Mouse (Mus musculus) retina, postnatal 1 day (tissue): ENCODE measurements around the gene Knstrn.

Experiments
- DNase-seq: peaks from one replicate; pipeline ENCODE4 v3.0.0-alpha.2; 2012

Knstrn gene

DNA sequence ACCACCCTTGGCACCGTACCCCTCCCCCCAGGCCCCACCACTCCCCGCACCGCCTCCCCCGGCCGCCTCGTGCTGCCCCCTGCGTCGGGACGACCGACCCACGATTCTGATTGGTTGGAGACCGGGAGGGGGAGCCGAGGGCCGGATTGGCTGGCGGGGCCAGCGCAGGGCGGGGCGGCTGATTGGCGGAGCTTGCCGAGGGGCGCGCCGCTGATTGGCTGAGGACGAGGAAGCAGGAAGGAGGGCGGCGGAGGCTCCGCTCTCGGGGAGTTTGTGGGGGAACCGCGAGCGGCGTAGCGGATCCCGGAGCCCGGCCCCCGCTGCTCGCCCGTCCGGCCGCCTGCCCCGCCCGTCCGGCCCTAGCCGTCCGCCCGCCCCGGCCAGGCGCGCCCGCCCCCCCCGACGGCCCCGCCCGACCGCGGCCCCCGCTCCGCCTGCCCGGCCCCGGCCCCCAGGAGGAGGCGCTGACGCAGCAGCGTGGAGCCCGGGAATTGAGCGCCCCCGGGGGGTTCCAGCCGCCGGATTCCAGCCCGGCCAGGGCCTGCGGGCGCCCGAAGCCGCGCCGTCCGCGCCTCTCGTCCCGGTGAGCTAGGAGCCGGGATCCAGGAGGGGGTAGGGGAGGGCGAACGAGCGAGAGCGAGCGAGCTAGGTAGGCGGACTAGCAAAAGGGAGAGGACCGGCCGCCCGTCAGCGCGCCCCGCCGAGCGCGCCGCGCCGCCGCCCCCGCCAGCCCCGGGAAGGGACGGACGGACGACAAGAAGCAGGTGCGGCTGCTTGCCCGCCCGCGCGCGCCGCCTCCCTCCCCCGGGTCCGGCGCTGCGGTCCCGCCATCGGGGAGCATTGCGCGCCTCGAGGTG lies 87.6 kb downstream of the Knstrn start:
- DNase-seq: peak; percentile 97

DNA sequence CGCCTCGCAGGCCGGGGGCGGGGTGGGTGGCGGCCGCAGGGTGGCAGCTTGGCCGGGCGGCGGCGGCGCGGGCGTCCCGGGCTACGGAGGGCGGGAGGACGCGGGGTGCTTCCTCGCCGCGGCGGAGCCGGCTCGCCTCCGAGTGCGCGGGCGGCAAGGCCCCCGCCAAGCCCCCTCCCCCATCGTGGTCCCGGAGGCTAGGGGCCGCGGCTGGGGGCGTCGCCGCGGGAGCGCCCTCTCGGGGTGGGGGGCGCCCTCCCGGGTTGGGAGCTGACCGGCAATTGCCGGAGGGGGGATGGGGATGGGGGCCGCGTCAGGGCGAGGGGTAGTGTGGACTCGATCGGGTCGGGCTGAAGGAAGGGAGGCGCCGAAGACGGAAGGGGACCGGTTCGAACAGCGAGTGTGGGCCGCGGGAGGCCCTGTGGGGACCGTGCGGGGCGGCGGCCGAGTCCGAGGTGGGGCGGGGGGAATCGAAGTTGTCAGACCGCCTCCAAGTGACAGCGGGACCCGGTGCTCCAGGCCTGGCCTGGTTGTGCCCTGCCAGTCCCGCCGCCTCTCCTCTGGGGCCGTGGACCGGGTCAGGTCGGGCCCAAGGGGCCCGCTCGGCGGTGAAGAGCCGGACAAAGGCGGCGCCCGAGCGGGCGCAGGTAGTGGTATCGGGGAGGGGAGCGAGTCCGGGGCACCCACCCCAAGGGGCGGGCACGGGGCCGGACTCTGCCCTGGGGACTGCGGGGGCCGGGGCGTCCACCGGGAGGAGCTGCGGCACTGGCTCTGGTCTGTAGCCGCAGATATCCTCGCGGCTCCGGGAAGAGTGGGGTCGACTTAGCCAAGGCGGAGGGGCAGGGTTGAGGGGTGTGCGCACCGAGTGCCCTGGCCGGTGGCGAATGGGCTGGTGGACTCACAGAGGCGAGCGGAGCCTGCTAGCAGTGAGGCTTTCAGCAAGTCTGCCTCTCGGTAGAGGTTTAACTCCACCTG lies 88.5 kb downstream of the Knstrn start:
- DNase-seq: peak; percentile 74

DNA sequence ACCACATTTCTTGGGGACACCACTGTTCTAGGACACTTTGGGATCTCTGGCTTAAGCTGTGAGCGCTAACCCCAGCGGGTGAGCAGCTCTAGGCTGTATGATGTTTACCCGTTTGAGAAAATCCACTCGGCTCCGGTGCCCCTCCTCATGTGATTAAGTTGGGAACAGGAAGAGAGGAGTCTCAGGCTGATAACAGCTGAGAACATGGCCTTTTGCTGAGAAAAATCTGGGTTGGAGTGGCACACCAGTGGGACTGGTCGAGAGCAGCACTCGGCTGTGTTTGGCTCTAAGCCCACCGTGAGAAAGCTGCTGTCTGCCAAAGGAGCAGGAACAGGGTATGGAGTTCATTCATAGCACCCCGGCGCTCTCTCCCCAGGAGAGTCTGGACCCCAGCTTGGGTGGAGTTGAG lies 89.5 kb downstream of the Knstrn start:
- DNase-seq: peak; percentile 24
